Mouse (Mus musculus) midbrain, postnatal 0 days (tissue): ENCODE measurements around the gene Bcl6. TPM values are rescaled to one million over a fixed set of nuclear protein-coding genes. Genes with fewer than 3 reads are reported as not detected.

ENCODE experiments used
- ATAC-seq: fragments of 200-750 bp; cut with Nextera tagmentation; 2 replicates; pipeline ENCODE4 v1.8.0; 2017; ENCODE audit warnings: moderate number of reproducible peaks, mild to moderate bottlenecking, moderate TSS enrichment, moderate library complexity; ENCODE audit not compliant: low FRiP score
- DNase-seq: peaks from one replicate; pipeline ENCODE4 v3.0.0-alpha.2; 2015; ENCODE audit warnings: low spot score
- H3K27ac ChIP-seq: fragments of 300-500 bp; sonication (generic); 2 replicates; pipeline ENCODE4 v1.5.1; 2014; ENCODE audit warnings: low read depth, mild to moderate bottlenecking, low read length, mixed read lengths
- H3K27me3 ChIP-seq: fragments of 300-500 bp; sonication (generic); 2 replicates; pipeline ENCODE4 v1.6.1; 2014; ENCODE audit warnings: low read length, control low read depth, mixed read lengths; ENCODE audit not compliant: insufficient read depth
- H3K36me3 ChIP-seq: fragments of 300-500 bp; sonication (generic); 2 replicates; pipeline ENCODE4 v1.6.1; 2014; ENCODE audit warnings: low read length, control low read depth, mixed read lengths; ENCODE audit not compliant: insufficient read depth
- H3K4me1 ChIP-seq: fragments of 300-500 bp; sonication (generic); 2 replicates; pipeline ENCODE4 v1.6.1; 2014; ENCODE audit warnings: mild to moderate bottlenecking, control low read depth, antibody characterized with exemption, low read length, mixed read lengths; ENCODE audit not compliant: insufficient read depth
- H3K4me2 ChIP-seq: fragments of 300-500 bp; sonication (generic); 2 replicates; pipeline ENCODE4 v1.6.1; 2014; ENCODE audit warnings: low read depth, mild to moderate bottlenecking, low read length, mixed read lengths; ENCODE audit not compliant: poor library complexity, severe bottlenecking
- H3K4me3 ChIP-seq: fragments of 300-500 bp; sonication (generic); 2 replicates; pipeline ENCODE4 v1.5.1; 2014; ENCODE audit warnings: low read depth, mild to moderate bottlenecking, low read length, moderate library complexity
- H3K9ac ChIP-seq: fragments of 300-500 bp; sonication (generic); replicated peaks from 2 replicates; pipeline ENCODE4 v1.6.1; 2014; ENCODE audit warnings: mild to moderate bottlenecking, low read length, moderate library complexity, mixed read lengths; ENCODE audit not compliant: poor library complexity, severe bottlenecking
- H3K9me3 ChIP-seq: fragments of 300-500 bp; sonication (generic); 2 replicates; pipeline ENCODE4 v1.6.1; 2016; ENCODE audit warnings: low read length, control low read depth
- CTCF ChIP-seq: IDR thresholded peaks from 2 replicates; pipeline ENCODE4 v1.5.1; 2016; ENCODE audit warnings: antibody characterized with exemption, mild to moderate bottlenecking
- WGBS: fragments of 180-500 bp; shearing (Covaris S2); extraction: QIAGEN DNeasy Blood & Tissue Kit; methylation state at CpG from one replicate; pipeline ENCODE4 v1.1.7; 2014; 5-methylcytosine and 5-hydroxymethylcytosine counted together
- polyA plus RNA-seq: library from polyadenylated mRNA; unstranded; fragments of >200 nt; fragmentation: Nextera tagmentation; extraction: Ambion mirVana; gene quantifications from 2 replicates; pipeline ENCODE4 v1.2.1, GENCODE M21; 2015
- total RNA-seq: library from RNA; depleted of rRNA; stranded (reverse); fragments of >200 nt; gene quantifications from 2 replicates; pipeline ENCODE4 v1.2.3, GENCODE M21; 2014

Bcl6 gene
- total and polyA plus RNA-seq, 2 experiments from 2014 or later: 0.22 to 2.5 TPM

GRCm38 (mm10) chr16:24012066-24012465 is 23.4 kb upstream of the Bcl6 start:
- H3K9me3 ChIP-seq: no peaks in the 10 kb centered on the region
- no peak for ATAC-seq
- no peaks in the 10 kb centered on the region for H3K4me1 ChIP-seq
- no peak overlapping the region for H3K27ac ChIP-seq
- DNase-seq: no peak
- no peaks in the 10 kb centered on the region for H3K36me3 ChIP-seq
- H3K4me3 ChIP-seq: no peak overlapping the region
- H3K27me3 ChIP-seq: no peaks in the 10 kb centered on the region
- no peak for TF ChIP-seq CTCF
- H3K4me2 ChIP-seq: no peak overlapping the region
- H3K9ac ChIP-seq: no peak overlapping the region
- 45% methylated on average over 3 of the region's 3 CpGs for WGBS

GRCm38 (mm10) chr16:24011306-24011705 is 22.7 kb upstream of the Bcl6 start:
- H3K4me2 ChIP-seq: no peak overlapping the region
- DNase-seq (no peak), ATAC-seq (no peak)
- WGBS: 81% methylated on average over 3 of the region's 3 CpGs
- H3K36me3 ChIP-seq: no peaks in the 10 kb centered on the region
- H3K9me3 ChIP-seq: no peaks in the 10 kb centered on the region
- no peaks in the 10 kb centered on the region for H3K27me3 ChIP-seq
- H3K9ac ChIP-seq: no peak overlapping the region
- H3K27ac ChIP-seq: no peak overlapping the region
- no peak for TF ChIP-seq CTCF
- no peaks in the 10 kb centered on the region for H3K4me1 ChIP-seq
- H3K4me3 ChIP-seq: no peak overlapping the region

DNA sequence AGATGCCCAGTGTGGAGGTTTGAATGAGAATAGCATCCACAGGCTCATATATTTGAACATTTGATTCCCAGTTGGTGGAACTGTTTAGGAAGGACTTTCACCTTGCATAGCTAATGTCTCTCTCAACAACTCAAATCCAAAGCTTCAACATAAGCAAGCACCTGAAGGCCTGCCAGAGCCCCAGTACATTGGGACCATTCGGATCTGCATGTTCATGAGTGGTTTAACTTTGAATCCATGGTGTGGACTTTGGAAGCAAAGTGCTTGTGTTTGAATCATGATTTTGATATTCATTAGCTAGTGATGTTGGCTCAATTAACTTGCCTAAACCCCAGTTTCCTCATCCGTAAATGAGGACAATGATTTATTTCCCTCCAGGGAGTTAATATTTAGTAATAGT is 21.2 kb upstream of the Bcl6 start:
- Histone ChIP-seq H3K4me2 (no peak overlapping the region), H3K9ac (no peak overlapping the region), H3K4me1 (no peaks in the 10 kb centered on the region), H3K27ac (no peak overlapping the region), H3K36me3 (no peaks in the 10 kb centered on the region), H3K4me3 (no peak overlapping the region), H3K27me3 (no peaks in the 10 kb centered on the region), H3K9me3 (no peaks in the 10 kb centered on the region)
- TF ChIP-seq CTCF: no peak
- DNase-seq (no peak), ATAC-seq (no peak)
- WGBS: 96% methylated on average over 2 of the region's 2 CpGs

GRCm38 (mm10) chr16:24005928-24006327 is 17.3 kb upstream of the Bcl6 start:
- Histone ChIP-seq H3K9me3 (no peaks in the 10 kb centered on the region), H3K9ac (no peak overlapping the region), H3K4me1 (no peaks in the 10 kb centered on the region), H3K27me3 (no peaks in the 10 kb centered on the region), H3K4me3 (no peak overlapping the region), H3K36me3 (no peaks in the 10 kb centered on the region), H3K4me2 (no peak overlapping the region), H3K27ac (no peak overlapping the region)
- TF ChIP-seq CTCF: no peak
- no peak for ATAC-seq
- no peak for DNase-seq
- WGBS: 85% methylated on average over 8 of the region's 8 CpGs

DNA sequence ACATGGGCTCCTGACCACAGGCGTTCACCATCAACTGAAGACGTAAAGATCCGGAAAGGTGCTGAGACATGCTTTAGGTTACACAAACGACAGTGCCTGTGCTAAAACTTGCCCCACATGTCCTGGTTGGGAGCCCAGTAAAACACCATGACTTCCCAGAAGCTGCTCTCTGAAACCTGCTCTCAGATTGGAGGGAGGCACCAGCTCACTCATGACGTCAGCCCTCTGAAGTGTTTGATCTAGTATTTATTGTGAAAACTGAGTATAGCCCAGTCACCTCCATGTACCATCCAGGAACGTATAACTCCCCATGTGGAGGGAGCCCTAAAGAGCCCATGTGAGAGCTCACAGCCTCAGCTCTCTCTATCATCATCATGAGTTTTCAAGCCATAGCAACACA is 9.3 kb upstream of the Bcl6 start:
- ATAC-seq: no peak
- DNase-seq: no peak
- no peak overlapping the region for H3K4me3 ChIP-seq
- no peaks in the 10 kb centered on the region for H3K36me3 ChIP-seq
- WGBS: 88% methylated on average over 6 of the region's 6 CpGs
- H3K27ac ChIP-seq: no peak overlapping the region
- no peaks in the 10 kb centered on the region for H3K4me1 ChIP-seq
- no peaks in the 10 kb centered on the region for H3K27me3 ChIP-seq
- H3K4me2 ChIP-seq: no peak overlapping the region
- H3K9ac ChIP-seq: no peak overlapping the region
- H3K9me3 ChIP-seq: no peaks in the 10 kb centered on the region
- TF ChIP-seq CTCF: no peak

GRCm38 (mm10) chr16:23997228-23997627 is 8.6 kb upstream of the Bcl6 start:
- DNase-seq (no peak), ATAC-seq (no peak)
- Histone ChIP-seq H3K9me3 (no peaks in the 10 kb centered on the region), H3K27ac (no peak overlapping the region), H3K4me1 (no peaks in the 10 kb centered on the region), H3K9ac (no peak overlapping the region), H3K4me3 (no peak overlapping the region), H3K36me3 (no peaks in the 10 kb centered on the region), H3K4me2 (no peak overlapping the region), H3K27me3 (no peaks in the 10 kb centered on the region)
- no peak for TF ChIP-seq CTCF
- 89% methylated on average over 3 of the region's 3 CpGs for WGBS
